Mouse (Mus musculus) heart, postnatal 0 days (tissue): ENCODE measurements at regions not wholly inside any gene's neighbourhood (a gene's known extent, or its start where the extent isn't known, plus 50 kb on each side); places are given as distances from the start of the nearest gene placed in this dataset.

Source experiments
- CTCF ChIP-seq: IDR thresholded peaks from 2 replicates; pipeline ENCODE4 v1.5.1; 2016; ENCODE audit warnings: antibody characterized with exemption, control low read depth, low read depth
- EP300 ChIP-seq: IDR thresholded peaks from 2 replicates; pipeline ENCODE4 v1.6.1; 2016; ENCODE audit warnings: antibody characterized with exemption, low read depth

- TF ChIP-seq CTCF (no peak), EP300 (no peak)
These were observed 242.9 kb downstream of the Pdzph1 start for GRCm38 (mm10) chr17:58748264-58748663.
